Mouse (Mus musculus): ENCODE data around the gene Nanog.
"Not testable (repeated sequence)": the region's sequence is repeated elsewhere in the genome, so short reads cannot be mapped to it uniquely, and the experiment has no call there.

Gene Nanog

GRCm38 (mm10) chr6:122699628-122700027 is 7.7 kb upstream of the Nanog start:
- in situ Hi-C loops (cut with MboI; ENCODE audit: unreplicated experiment in 2 of 2) = not testable (repeated sequence)

- in situ Hi-C loops (cut with MboI; ENCODE audit: unreplicated experiment in 2 of 2) = no loop called here
Observed at GRCm38 (mm10) chr6:122701816-122702215, 5.5 kb upstream of the Nanog start.

- in situ Hi-C loops (cut with MboI; ENCODE audit: unreplicated experiment in 2 of 2) = no loop called here
Observed at GRCm38 (mm10) chr6:122702480-122703124, 4.7 kb upstream of the Nanog start.

- in situ Hi-C loops (cut with MboI; ENCODE audit: unreplicated experiment in 2 of 2) = no loop called here
Observed at GRCm38 (mm10) chr6:122703251-122703650, 4.0 kb upstream of the Nanog start.

- in situ Hi-C loops (cut with MboI; ENCODE audit: unreplicated experiment in 2 of 2) = no loop called here
Observed at GRCm38 (mm10) chr6:122703706-122704105, 3.6 kb upstream of the Nanog start.

GRCm38 (mm10) chr6:122706337-122706840 is 900 bp upstream of the Nanog start:
- in situ Hi-C loops (cut with MboI; ENCODE audit: unreplicated experiment in 2 of 2) = no loop called here

- in situ Hi-C loops (cut with MboI; ENCODE audit: unreplicated experiment in 2 of 2) = no loop called here
Observed at GRCm38 (mm10) chr6:122708826-122709225, 1.5 kb downstream of the Nanog start.

- in situ Hi-C loops (cut with MboI; ENCODE audit: unreplicated experiment in 2 of 2) = no loop called here
Observed at GRCm38 (mm10) chr6:122711455-122711854, 4.2 kb downstream of the Nanog start.

- in situ Hi-C loops (cut with MboI; ENCODE audit: unreplicated experiment in 2 of 2) = not testable (repeated sequence)
Observed at GRCm38 (mm10) chr6:122713116-122713515, 5.8 kb downstream of the Nanog start.

GRCm38 (mm10) chr6:122714707-122715365 is 7.5 kb downstream of the Nanog start:
- in situ Hi-C loops (cut with MboI; ENCODE audit: unreplicated experiment in 2 of 2) = no loop called here

- in situ Hi-C loops (cut with MboI; ENCODE audit: unreplicated experiment in 2 of 2) = no loop called here
Observed at GRCm38 (mm10) chr6:122715886-122716285, 8.6 kb downstream of the Nanog start.

GRCm38 (mm10) chr6:122718224-122718623 is 10.9 kb downstream of the Nanog start:
- in situ Hi-C loops (cut with MboI; ENCODE audit: unreplicated experiment in 2 of 2) = not testable (repeated sequence)

- in situ Hi-C loops (cut with MboI; ENCODE audit: unreplicated experiment in 2 of 2) = no loop called here
Observed at GRCm38 (mm10) chr6:122719942-122720341, 12.7 kb downstream of the Nanog start.

- in situ Hi-C loops (cut with MboI; ENCODE audit: unreplicated experiment in 2 of 2) = no loop called here
Observed at GRCm38 (mm10) chr6:122739952-122740351, 32.7 kb downstream of the Nanog start.

- in situ Hi-C loops (cut with MboI; ENCODE audit: unreplicated experiment in 2 of 2) = no loop called here
Observed at GRCm38 (mm10) chr6:122741460-122742227, 34.4 kb downstream of the Nanog start.

- in situ Hi-C loops (cut with MboI; ENCODE audit: unreplicated experiment in 2 of 2) = no loop called here
Observed at GRCm38 (mm10) chr6:122742228-122742899, 35.1 kb downstream of the Nanog start.

- in situ Hi-C loops (cut with MboI; ENCODE audit: unreplicated experiment in 2 of 2) = no loop called here
Observed at GRCm38 (mm10) chr6:122743353-122743752, 36.1 kb downstream of the Nanog start.

GRCm38 (mm10) chr6:122744505-122745249 is 37.4 kb downstream of the Nanog start:
- in situ Hi-C loops (cut with MboI; ENCODE audit: unreplicated experiment in 2 of 2) = no loop called here

- in situ Hi-C loops (cut with MboI; ENCODE audit: unreplicated experiment in 2 of 2) = no loop called here
Observed at GRCm38 (mm10) chr6:122750579-122750978, 43.3 kb downstream of the Nanog start.

GRCm38 (mm10) chr6:122755913-122756312 is 48.6 kb downstream of the Nanog start:
- in situ Hi-C loops (cut with MboI; ENCODE audit: unreplicated experiment in 2 of 2) = no loop called here

All from v-Abl transformed pro-B cells (cell line).